Mouse (Mus musculus) embryonic facial prominence, embryonic 11.5 days (tissue): ENCODE data around the gene Mdk. TPM values are rescaled to one million over a fixed set of nuclear protein-coding genes. Genes with fewer than 3 reads are reported as not detected.

ENCODE experiments used
- ATAC-seq: fragments of 200-750 bp; cut with Nextera tagmentation; replicated peaks from 2 replicates; pipeline ENCODE4 v1.8.0; 2017; ENCODE audit warnings: low read depth; ENCODE audit not compliant: insufficient number of reproducible peaks, low FRiP score, low TSS enrichment
- DNase-seq: peaks from one replicate; pipeline ENCODE4 v3.0.0-alpha.2; 2015; ENCODE audit warnings: low spot score
- H3K27ac ChIP-seq: fragments of 300-500 bp; sonication (generic); replicated peaks from 2 replicates; pipeline ENCODE4 v1.5.1; 2014; ENCODE audit warnings: mild to moderate bottlenecking, low read depth, low read length, control low read depth
- H3K27me3 ChIP-seq: fragments of 300-500 bp; sonication (generic); 2 replicates; pipeline ENCODE4 v1.6.1; 2014; ENCODE audit warnings: mild to moderate bottlenecking, low read length, moderate library complexity, mixed read lengths; ENCODE audit not compliant: control insufficient read depth, insufficient read depth
- H3K36me3 ChIP-seq: fragments of 300-500 bp; sonication (generic); replicated peaks from 2 replicates; pipeline ENCODE4 v1.6.1; 2014; ENCODE audit warnings: low read depth, mild to moderate bottlenecking, low read length, moderate library complexity, mixed read lengths; ENCODE audit not compliant: control insufficient read depth, insufficient read depth
- H3K4me1 ChIP-seq: fragments of 300-500 bp; sonication (generic); 2 replicates; pipeline ENCODE4 v1.6.1; 2014; ENCODE audit warnings: low read length, mixed read lengths; ENCODE audit not compliant: control insufficient read depth, insufficient read depth
- H3K4me2 ChIP-seq: fragments of 300-500 bp; sonication (generic); 2 replicates; pipeline ENCODE4 v1.6.1; 2014; ENCODE audit warnings: low read depth, mild to moderate bottlenecking, control low read depth, low read length, moderate library complexity
- H3K4me3 ChIP-seq: fragments of 300-500 bp; sonication (generic); 2 replicates; pipeline ENCODE4 v1.5.1; 2014; ENCODE audit warnings: low read depth, low read length, control low read depth
- H3K9ac ChIP-seq: fragments of 300-500 bp; sonication (generic); replicated peaks from 2 replicates; pipeline ENCODE4 v1.6.1; 2014; ENCODE audit warnings: mild to moderate bottlenecking, control low read depth, low read length
- H3K9me3 ChIP-seq: fragments of 300-500 bp; sonication (generic); replicated peaks from 2 replicates; pipeline ENCODE4 v1.6.1; 2016; ENCODE audit warnings: mild to moderate bottlenecking, low read length, inconsistent platforms, mixed read lengths; ENCODE audit not compliant: control insufficient read depth
- WGBS: fragments of 180-500 bp; shearing (Covaris S2); extraction: QIAGEN DNeasy Blood & Tissue Kit; methylation state at CpG from one replicate; pipeline ENCODE4 v1.1.7; 2014; 5-methylcytosine and 5-hydroxymethylcytosine counted together
- polyA plus RNA-seq: library from polyadenylated mRNA; unstranded; fragments of >200 nt; fragmentation: Nextera tagmentation; extraction: Ambion mirVana; gene quantifications from 2 replicates; pipeline ENCODE4 v1.2.1, GENCODE M21; 2014

Gene Mdk
- polyA plus RNA-seq, 1 experiment from 2014 or later: 1,845 TPM

DNA sequence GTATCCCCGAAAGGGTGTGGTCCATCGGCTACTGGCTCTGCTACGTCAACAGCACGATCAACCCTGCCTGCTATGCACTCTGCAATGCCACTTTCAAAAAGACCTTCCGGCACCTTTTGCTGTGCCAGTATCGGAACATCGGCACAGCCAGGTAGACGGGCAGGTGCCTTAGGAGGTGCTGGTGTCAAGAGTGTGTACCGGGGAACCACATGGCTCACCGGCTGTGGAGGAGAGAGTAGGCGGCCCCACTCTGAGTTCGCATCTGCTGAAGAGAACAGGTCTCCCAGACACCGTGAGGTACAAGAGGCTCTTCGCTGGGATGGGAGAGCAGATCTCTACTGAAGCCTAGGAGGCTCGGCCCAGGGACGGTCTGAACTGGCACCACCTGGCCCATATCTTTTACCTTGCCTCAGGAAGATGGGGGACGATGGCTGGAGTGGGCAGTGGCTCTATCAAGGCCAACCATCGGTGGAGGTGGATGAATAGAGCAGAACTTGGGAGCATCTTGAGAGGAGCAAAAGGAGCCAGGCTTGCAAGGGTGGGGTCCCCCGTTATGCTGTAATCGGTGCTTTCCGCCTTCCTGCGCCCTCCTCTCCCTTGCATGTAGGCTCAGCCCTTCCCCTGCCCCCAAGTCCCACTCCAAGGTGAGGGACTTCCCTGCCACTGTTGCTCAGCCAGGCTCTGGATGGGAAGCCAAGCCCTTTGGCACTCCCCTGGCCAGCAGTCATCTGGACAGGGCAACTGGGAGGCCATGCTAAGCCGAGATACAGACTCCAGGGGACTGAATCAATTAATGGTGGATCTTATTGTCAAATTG, 3.4 kb downstream of the Mdk start:
- Histone ChIP-seq H3K4me1 (peaks cover 10% of the 10 kb centered on the region), H3K4me2 (no peak overlapping the region), H3K27me3 (peaks cover 1% of the 10 kb centered on the region), H3K36me3 (no peaks in the 10 kb centered on the region), H3K27ac (no peak overlapping the region), H3K9me3 (no peaks in the 10 kb centered on the region), H3K4me3 (no peak overlapping the region), H3K9ac (no peak overlapping the region)
- ATAC-seq (no peak), DNase-seq (peak; percentile 5)
- 71% methylated on average over 23 of the region's 23 CpGs for WGBS

DNA sequence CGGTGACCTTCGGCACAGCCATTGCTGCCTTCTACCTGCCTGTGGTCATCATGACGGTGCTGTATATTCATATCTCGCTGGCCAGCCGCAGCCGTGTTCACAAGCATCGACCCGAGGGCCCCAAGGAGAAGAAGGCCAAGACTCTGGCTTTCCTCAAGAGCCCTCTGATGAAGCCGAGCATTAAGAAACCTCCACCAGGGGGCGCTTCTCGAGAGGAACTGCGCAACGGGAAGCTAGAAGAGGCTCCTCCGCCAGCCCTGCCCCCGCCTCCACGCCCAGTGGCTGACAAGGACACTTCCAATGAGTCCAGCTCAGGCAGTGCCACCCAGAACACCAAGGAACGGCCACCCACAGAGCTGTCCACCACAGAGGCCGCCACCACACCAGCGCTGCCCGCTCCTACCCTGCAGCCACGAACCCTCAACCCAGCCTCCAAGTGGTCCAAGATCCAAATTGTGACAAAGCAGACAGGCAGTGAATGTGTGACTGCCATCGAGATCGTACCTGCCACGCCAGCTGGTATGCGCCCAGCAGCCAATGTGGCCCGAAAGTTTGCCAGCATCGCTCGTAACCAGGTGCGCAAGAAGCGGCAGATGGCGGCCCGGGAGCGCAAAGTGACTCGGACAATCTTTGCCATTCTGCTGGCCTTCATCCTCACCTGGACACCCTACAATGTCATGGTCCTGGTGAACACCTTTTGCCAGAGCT, 4.1 kb downstream of the Mdk start:
- Histone ChIP-seq H3K4me1 (peaks cover 8% of the 10 kb centered on the region), H3K27me3 (peaks cover 9% of the 10 kb centered on the region), H3K9me3 (no peaks in the 10 kb centered on the region), H3K27ac (no peak overlapping the region), H3K4me3 (no peak overlapping the region), H3K4me2 (no peak overlapping the region), H3K36me3 (no peaks in the 10 kb centered on the region), H3K9ac (no peak overlapping the region)
- ATAC-seq (no peak), DNase-seq (peak; percentile 89)
- whole genome bisulfite sequencing: 44% methylated on average over 34 of the region's 34 CpGs

DNA sequence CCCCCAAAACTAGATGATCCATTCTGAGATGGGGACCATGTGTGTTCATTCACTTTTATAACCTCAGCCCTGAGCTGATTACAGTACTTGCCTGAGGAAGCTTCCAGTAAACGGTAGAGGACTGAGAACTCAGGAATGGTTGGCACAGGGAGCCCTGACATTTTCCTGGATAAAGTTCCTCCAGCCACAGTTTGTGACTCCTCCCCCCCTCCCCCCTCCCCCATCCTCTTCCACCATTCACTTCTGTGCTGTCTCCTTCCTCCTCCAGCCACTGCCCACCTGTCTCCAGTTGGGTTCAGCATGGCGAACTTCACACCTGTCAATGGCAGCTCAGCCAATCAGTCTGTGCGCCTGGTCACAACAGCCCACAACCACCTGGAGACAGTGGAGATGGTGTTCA, 5.1 kb downstream of the Mdk start, which contains the start of gene Chrm4:
Chrm4 (plus strand) TSS at position 301 of the 400 bp plus-strand sequence.
- Histone ChIP-seq H3K4me1 (peaks cover 7% of the 10 kb centered on the region), H3K9ac (no peak within 1 kb of the TSS), H3K27me3 (peaks cover 19% of the 10 kb centered on the region), H3K4me2 (no peak within 1 kb of the TSS), H3K4me3 (no peak within 1 kb of the TSS), H3K9me3 (no peaks in the 10 kb centered on the region), H3K36me3 (no peaks in the 10 kb centered on the region), H3K27ac (no peak within 1 kb of the TSS)
- 84% methylated on average over 3 of the region's 3 CpGs for WGBS
- DNase-seq (no peak), ATAC-seq (no peak)

DNA sequence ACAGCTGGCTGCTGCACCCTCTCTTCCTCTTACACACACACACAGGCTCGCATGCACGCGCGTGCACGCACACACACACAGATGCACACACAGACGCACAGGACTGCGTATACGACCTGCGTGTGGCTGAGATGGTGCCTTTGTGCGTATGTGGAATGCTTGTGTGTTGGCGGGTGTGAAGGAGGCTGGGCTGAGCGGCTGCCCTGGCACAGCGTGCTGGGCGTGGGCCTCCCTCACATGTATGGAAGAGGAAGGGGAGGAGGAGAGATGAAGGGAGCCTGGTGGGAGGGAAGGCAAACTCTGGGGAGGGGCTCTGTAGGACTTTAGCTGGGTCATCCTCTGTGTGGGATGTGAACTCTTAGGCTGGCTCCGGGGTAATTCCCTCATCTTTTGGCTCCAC, 6.7 kb downstream of the Mdk start:
- H3K27me3 ChIP-seq: peaks cover 29% of the 10 kb centered on the region
- no peak for ATAC-seq
- no peaks in the 10 kb centered on the region for H3K9me3 ChIP-seq

DNA sequence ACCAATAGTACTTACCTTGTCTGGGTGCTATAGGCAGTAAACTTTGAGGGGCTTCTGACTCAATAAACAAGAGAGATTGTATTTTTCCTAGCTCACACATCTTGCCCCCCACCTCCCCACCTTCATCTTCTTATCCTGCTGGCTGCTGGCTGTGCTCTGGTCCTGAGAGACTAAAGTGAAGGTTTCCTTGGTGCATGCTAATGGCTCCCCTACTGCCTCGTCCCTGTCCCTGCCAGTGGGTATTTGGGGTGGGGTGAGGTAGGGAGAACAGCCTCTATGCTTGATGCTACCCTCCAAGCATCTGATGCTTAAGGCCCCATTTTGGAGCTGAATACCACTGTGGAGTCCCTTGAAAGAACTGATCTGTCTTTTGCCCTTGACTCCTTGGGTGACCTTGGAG, 7.4 kb downstream of the Mdk start:
- Histone ChIP-seq H3K9me3 (no peaks in the 10 kb centered on the region), H3K27me3 (peaks cover 29% of the 10 kb centered on the region), H3K4me3 (no peak overlapping the region), H3K4me1 (peaks cover 7% of the 10 kb centered on the region; the same call in 1 of the 2 replicates), H3K36me3 (no peaks in the 10 kb centered on the region), H3K9ac (no peak overlapping the region), H3K27ac (no peak overlapping the region), H3K4me2 (no peak overlapping the region)
- ATAC-seq (no peak), DNase-seq (no peak)
- WGBS: 71% methylated on average over 1 of the region's 1 CpGs

More for the DNA sequence above, 6.7 kb downstream of the Mdk start:
- peaks cover 7% of the 10 kb centered on the region; the same call in 1 of the 2 replicates for H3K4me1 ChIP-seq
- no peak overlapping the region for H3K9ac ChIP-seq
- H3K36me3 ChIP-seq: no peaks in the 10 kb centered on the region
- 84% methylated on average over 15 of the region's 15 CpGs for WGBS
- no peak overlapping the region for H3K27ac ChIP-seq
- H3K4me3 ChIP-seq: no peak overlapping the region
- H3K4me2 ChIP-seq: no peak overlapping the region
- no peak for DNase-seq

DNA sequence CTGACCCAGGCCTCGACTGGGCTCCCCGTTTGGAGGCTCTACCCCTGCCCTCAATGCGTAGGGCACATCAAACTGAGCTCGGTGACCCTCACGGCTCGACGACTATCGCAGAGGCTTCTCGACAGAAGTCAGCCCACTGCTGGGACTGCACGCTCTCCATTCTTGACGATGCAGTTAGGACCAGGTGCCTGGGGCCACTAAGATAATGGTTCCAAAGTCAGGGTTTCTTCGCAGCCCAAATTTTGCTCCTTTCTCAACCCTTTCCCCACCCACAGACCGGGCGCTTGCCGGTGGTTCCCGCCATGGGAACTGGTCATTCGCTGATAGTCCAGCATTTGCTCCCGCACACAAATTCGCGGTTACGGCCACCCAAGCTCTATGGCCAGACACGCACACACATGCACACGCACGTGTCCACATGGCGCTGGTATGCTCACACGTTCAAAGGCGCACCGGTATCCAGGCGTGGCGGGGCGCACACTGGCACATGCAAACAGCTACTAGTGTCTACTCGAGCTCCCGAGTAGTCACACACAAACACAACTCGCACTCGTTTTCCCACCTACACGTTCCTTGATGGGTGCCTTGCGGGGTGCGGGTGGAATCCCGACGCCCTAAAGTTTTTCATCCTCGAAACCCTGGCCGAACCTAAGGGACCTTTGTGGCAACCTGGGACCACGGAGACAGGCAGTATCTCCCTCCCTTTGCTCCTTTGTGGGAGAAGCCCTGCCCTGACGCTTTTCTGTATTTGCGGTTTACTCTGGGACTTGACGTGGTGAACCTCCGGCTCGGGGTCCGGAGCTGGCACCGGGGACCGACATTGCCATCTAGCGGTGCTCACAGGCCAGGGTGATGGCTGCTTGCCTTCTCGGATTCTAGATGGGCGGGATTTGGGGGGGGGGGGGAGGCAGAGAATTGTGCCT, 8.4 kb downstream of the Mdk start:
- H3K27me3 ChIP-seq: peaks cover 29% of the 10 kb centered on the region
- WGBS: 5% methylated on average over 54 of the region's 54 CpGs
- peak overlapping the region; percentile 55 for H3K4me3 ChIP-seq
- H3K36me3 ChIP-seq: no peaks in the 10 kb centered on the region
- ATAC-seq (no peak), DNase-seq (peak; percentile 86)
- H3K27ac ChIP-seq: no peak overlapping the region
- H3K9me3 ChIP-seq: no peaks in the 10 kb centered on the region
- peaks cover 7% of the 10 kb centered on the region; the same call in 1 of the 2 replicates for H3K4me1 ChIP-seq
- no peak overlapping the region for H3K9ac ChIP-seq
- peak overlapping the region; percentile 44 for H3K4me2 ChIP-seq

DNA sequence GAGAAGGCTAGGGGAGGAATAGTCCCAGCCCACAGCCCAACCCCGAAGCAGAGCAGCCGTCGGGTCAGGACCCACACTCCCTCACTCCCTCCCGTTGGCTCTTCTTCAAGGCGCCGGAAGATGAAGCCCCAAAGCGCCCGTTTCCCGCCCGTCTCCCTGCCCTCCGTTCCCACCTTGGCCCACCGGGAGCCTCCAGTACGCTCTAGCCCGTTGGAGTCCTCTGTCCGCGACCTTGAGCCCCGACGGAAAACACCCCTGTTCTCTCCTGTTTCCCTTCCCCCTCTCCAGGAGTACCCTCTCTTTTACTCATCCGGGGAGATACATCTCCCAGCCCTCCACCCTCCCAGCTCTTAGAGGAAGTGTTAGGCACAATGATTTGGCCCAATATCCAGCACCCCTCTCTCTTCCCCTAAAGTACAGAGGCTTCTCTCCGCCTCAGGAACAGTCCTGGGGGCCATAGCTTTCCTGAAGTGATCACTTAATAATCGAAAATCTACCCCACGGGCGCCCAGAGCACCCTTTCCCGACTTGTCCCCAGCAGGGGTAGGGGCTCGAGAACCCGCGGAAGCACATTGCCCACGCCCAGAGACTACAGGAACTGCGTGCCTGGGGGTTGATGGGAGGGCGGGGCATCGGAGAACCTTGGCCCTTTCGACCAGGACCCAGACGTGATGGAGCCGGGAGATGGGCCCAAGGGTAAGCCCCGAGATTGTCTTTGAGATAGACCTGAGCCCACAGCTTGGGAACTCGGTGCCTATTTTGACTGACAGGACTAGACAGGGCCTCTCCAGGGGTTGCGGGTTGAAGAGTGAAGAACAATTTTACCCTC, 9.3 kb downstream of the Mdk start:
- ATAC-seq: peak; percentile 3; the same call in 1 of the 2 replicates
- Histone ChIP-seq H3K36me3 (0 out of 2 replicates have a peak, but pooled peaks cover under 1% of the 10 kb centered on the region), H3K27ac (no peak overlapping the region), H3K4me1 (peaks cover 7% of the 10 kb centered on the region; the same call in 1 of the 2 replicates), H3K4me2 (peak overlapping the region; percentile 92), H3K27me3 (peaks cover 29% of the 10 kb centered on the region), H3K9ac (no peak overlapping the region), H3K4me3 (peak overlapping the region; percentile 55), H3K9me3 (no peaks in the 10 kb centered on the region)
- WGBS: 2% methylated on average over 37 of the region's 37 CpGs
- no peak for DNase-seq
